Mouse (Mus musculus) bone marrow macrophage, adult 2 months (primary cell): Measurements from ENCODE around the gene Banp.

Source experiments
- CTCF ChIP-seq: IDR thresholded peaks from 2 replicates; pipeline ENCODE4 v1.5.1; 2012; ENCODE audit warnings: low read depth, mild to moderate bottlenecking, low read length, moderate library complexity
- POLR2A ChIP-seq: IDR thresholded peaks from 2 replicates; pipeline ENCODE4 v1.6.1; 2012; ENCODE audit warnings: mild to moderate bottlenecking, low read depth, low read length, borderline replicate concordance

DNA sequence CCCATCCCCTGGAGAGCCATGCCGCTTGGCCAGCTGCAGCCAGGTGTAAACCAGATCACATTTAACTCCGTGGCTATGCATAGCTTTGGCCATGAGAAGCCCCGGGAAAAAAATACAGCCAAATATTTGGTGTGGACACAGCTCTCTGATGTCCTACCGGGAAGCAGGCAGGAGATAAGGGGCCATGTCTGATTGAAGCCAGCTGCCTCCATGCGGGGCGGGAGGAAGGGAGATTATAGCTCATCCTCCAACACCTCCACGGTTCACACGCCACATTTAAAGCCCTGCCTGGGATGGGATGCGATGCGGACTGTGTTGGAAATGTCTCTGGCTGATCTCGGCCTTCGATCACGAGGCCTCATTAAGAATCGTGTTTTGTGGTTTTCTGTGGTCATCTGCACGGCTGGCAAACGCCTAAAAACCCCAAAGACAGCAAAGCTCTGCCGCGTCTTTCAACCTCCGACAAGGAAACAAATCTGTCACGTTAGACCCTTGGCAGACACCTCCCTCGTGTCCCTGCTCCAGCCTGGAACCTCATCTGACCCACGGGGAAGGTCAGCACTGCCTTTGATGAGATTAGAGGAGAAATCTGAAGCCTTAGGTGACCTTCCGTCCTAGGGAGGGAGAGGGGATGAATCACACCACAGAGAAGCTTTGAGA lies 126.8 kb downstream of the Banp start:
- no peak for TF ChIP-seq POLR2A
- no peak for TF ChIP-seq CTCF
